ENCODE assay signal across 8 mouse cellular contexts in the genomic region with DNA sequence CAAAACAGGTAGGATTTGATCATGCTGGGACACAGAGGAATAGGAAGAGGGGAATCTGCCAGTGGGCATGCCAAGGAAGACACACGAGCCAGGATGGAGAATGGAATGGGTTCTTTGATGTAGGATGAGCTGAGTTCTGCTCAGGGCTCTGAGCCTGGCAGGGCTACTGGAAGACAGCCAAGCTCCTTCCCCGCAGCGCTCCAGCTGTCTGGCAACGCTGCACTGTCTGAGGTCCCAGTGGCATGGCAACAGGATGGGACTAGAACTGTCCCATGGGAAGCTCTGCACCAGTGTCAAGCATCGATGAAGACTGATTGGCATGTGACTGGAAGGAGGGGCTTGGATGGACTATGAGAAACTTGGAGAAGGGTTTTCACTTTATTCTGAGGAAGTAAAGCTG.
A peak's percentile ranks its signal among the peaks of the same experiment; 100 is the strongest.
DNase-seq lines count a peak whose midpoint lies in the region; ATAC-seq and TF ChIP-seq lines count a peak whose summit lies in the region.

No protein-coding gene starts in this region.

- H3K27ac ChIP-seq in embryonic facial prominence, embryonic 14.5 days (replicated peaks; ENCODE audit: low read depth, low read length) = no peak overlapping the region
- no peak overlapping the region for H3K27ac ChIP-seq in embryonic facial prominence, embryonic 10.5 days (replicated peaks)
- H3K27ac ChIP-seq in liver, postnatal 0 days (ENCODE audit: low read depth) = no peak overlapping the region

- H3K27me3 ChIP-seq in embryonic facial prominence, embryonic 14.5 days (replicated peaks; ENCODE audit: control insufficient read depth, insufficient read depth, low read length) = no peaks in the 10 kb centered on the region
- no peaks in the 10 kb centered on the region for H3K27me3 ChIP-seq in embryonic facial prominence, embryonic 10.5 days (replicated peaks; ENCODE audit: low read depth, poor library complexity, severe bottlenecking)
- no peaks in the 10 kb centered on the region for H3K27me3 ChIP-seq in liver, postnatal 0 days (ENCODE audit: insufficient read depth, low read length)

- no peak for TF ChIP-seq EP300 in liver, postnatal 0 days (IDR thresholded peaks at IDR 0.05; ENCODE audit: low read depth)

- no peak overlapping the region for H3K9ac ChIP-seq in embryonic facial prominence, embryonic 14.5 days (ENCODE audit: low read depth, low read length)
- no peak overlapping the region for H3K9ac ChIP-seq in liver, postnatal 0 days (replicated peaks)

- TF ChIP-seq CTCF in liver, postnatal 0 days (IDR thresholded peaks at IDR 0.05; ENCODE audit: low read depth) = no peak

- ATAC-seq in embryonic facial prominence, embryonic 14.5 days (ENCODE audit: low read depth) = peak; percentile 72
- no peak for ATAC-seq in liver, postnatal 0 days

- WGBS in embryonic facial prominence, embryonic 14.5 days = 55% methylated on average over 5 of the region's 5 CpGs
- WGBS in embryonic facial prominence, embryonic 10.5 days = 84% methylated on average over 5 of the region's 5 CpGs
- WGBS in liver, postnatal 0 days (ENCODE audit: insufficient replicate concordance) = 71% methylated on average over 5 of the region's 5 CpGs

- H3K4me3 ChIP-seq in embryonic facial prominence, embryonic 14.5 days (ENCODE audit: low read depth, low read length) = no peak overlapping the region
- H3K4me3 ChIP-seq in embryonic facial prominence, embryonic 10.5 days = no peak overlapping the region
- no peak overlapping the region for H3K4me3 ChIP-seq in liver, postnatal 0 days (ENCODE audit: low read depth, low read length)

- H3K4me2 ChIP-seq in embryonic facial prominence, embryonic 14.5 days (ENCODE audit: low read depth, low read length) = no peak overlapping the region
- H3K4me2 ChIP-seq in liver, postnatal 0 days (ENCODE audit: low read depth, low read length) = no peak overlapping the region

- H3K4me1 ChIP-seq in embryonic facial prominence, embryonic 14.5 days (ENCODE audit: control insufficient read depth, insufficient read depth, low read length) = no peaks in the 10 kb centered on the region
- no peaks in the 10 kb centered on the region for H3K4me1 ChIP-seq in embryonic facial prominence, embryonic 10.5 days
- no peaks in the 10 kb centered on the region for H3K4me1 ChIP-seq in liver, postnatal 0 days (ENCODE audit: insufficient read depth)

- H3K9me3 ChIP-seq in embryonic facial prominence, embryonic 14.5 days (ENCODE audit: control insufficient read depth, low read length) = no peaks in the 10 kb centered on the region
- no peaks in the 10 kb centered on the region for H3K9me3 ChIP-seq in embryonic facial prominence, embryonic 10.5 days
- no peaks in the 10 kb centered on the region for H3K9me3 ChIP-seq in liver, postnatal 0 days (ENCODE audit: low read length)

- H3K36me3 ChIP-seq in embryonic facial prominence, embryonic 14.5 days (ENCODE audit: control insufficient read depth, insufficient read depth, low read length) = no peaks in the 10 kb centered on the region
- no peaks in the 10 kb centered on the region for H3K36me3 ChIP-seq in embryonic facial prominence, embryonic 10.5 days (replicated peaks)
- no peaks in the 10 kb centered on the region for H3K36me3 ChIP-seq in liver, postnatal 0 days (replicated peaks; ENCODE audit: insufficient read depth, low read length)

- DNase-seq in embryonic facial prominence, embryonic 14.5 days (ENCODE audit: low spot score) = peak; percentile 56
- DNase-seq in embryonic facial prominence, embryonic 10.5 days (ENCODE audit: low spot score) = no peak
- DNase-seq in ovary, postnatal 36 days (ENCODE audit: low spot score) = peak; percentile 10
- DNase-seq in ovary, postnatal 10 days (ENCODE audit: low spot score) = no peak
- DNase-seq in left cerebral cortex, adult 11 months (ENCODE audit: low spot score) = peak; percentile 55
- peak; percentile 34 for DNase-seq in right cerebral cortex, postnatal 25 days
- DNase-seq in liver, postnatal 0 days = no peak
- no peak for DNase-seq in spleen, adult 12 weeks (ENCODE audit: low spot score)

Comparison
In these comparisons a context has a peak if more than half of its experiments do, and no peak if none do; other contexts are left out.
1. DNase-seq: peak in embryonic facial prominence, embryonic 14.5 days (single experiment), ovary, postnatal 36 days (single experiment), left cerebral cortex, adult 11 months (single experiment) and right cerebral cortex, postnatal 25 days (single experiment); none in embryonic facial prominence, embryonic 10.5 days (single experiment), ovary, postnatal 10 days (single experiment), liver, postnatal 0 days (single experiment) and spleen, adult 12 weeks (single experiment).